Mouse (Mus musculus) gastrocnemius, adult 2 months (tissue): ENCODE data around the gene F13a1. TPM values are rescaled to one million over a fixed set of nuclear protein-coding genes. Genes with fewer than 3 reads are reported as not detected.

Experiments
- DNase-seq: peaks from one replicate; pipeline ENCODE4 v3.0.0; 2022
- H3K27ac ChIP-seq: fragments of 200-600 bp; 2 replicates; pipeline ENCODE4 v1.8.1; 2022; ENCODE audit warnings: mild to moderate bottlenecking
- H3K4me3 ChIP-seq: fragments of 200-600 bp; 2 replicates; pipeline ENCODE4 v1.8.1; 2022; ENCODE audit warnings: mild to moderate bottlenecking, moderate library complexity
- CTCF ChIP-seq: fragments of 200-600 bp; IDR thresholded peaks from 2 replicates; pipeline ENCODE4 v1.8.1; 2022; ENCODE audit warnings: antibody characterized with exemption, mild to moderate bottlenecking, moderate library complexity
- intact Hi-C: fragments of 180-260 bp; cut with DNase I; formaldehyde crosslinking; loops from one replicate; pipeline ENCODE4 v1.15.1; 2025
- total RNA-seq, 2 experiments: library from RNA; stranded (reverse); gene quantifications; 2 replicates each; pipeline ENCODE4 v1.2.3; 2021

Gene F13a1
- total RNA-seq, 2 experiments from 2014 or later: 6.9 to 11.2 TPM

DNA sequence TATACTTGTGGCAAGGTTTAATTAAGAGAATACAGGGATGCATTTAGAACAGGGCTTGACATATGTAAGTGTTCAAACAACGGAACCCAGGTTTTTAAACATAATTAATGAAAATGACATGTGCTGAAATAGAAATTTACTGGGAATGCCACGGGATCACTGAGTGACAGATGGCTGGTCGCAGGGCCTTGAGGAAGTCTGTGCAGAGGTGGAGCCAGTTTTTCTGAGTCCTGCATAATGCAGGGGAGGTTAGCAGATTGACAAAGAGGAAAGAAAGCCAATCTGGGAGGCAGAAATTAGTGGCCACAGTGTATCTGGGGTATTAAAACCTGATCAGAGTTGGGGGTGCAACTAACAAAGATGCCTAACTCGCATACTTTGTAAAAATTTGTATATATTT is 130.3 kb downstream of the F13a1 start:
- Histone ChIP-seq H3K4me3 (no peak overlapping the region), H3K27ac (no peak overlapping the region)
- DNase-seq: no peak
- TF ChIP-seq CTCF: no peak
- intact Hi-C loops: no loop called here

DNA sequence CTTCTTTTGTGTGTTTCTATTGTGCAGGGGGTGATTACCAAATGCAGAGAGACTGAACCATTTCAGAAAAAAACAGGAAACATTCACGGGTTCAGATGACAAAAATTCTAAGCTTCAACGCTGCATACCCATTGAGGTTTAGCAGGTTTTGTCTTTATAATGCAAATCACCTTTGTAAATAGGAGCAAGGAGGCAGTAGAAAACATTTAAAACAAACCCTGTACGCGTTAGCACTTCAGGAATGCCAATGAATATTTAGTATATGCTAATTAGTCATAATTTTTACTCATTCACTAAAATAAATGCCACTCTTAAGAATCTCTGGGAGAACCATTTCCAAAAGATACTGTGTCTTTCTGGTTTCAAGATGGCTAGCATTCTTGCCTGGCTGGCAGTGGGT is 146.2 kb downstream of the F13a1 start:
- Histone ChIP-seq H3K4me3 (no peak overlapping the region), H3K27ac (no peak overlapping the region)
- DNase-seq: no peak
- TF ChIP-seq CTCF: no peak
- intact Hi-C loops: no loop called here

DNA sequence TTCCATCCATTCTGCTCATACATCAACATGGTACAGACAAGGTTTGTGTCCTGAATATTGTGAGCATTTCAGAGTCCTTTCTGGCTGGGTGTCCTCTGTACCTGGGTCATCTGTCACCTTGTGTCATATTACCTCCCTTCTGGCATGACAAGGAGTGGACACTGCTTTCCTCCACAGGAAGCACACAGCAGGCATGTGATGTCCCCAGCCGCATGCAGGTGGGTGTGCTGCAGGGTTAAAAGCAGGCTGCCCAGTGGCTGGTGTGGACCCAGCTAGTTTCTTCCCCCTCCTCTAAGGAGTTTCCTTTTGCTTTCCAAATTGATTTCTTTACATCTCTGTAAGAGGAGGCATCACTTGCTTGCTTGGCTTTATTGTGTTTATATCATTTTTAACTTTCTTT is 146.6 kb downstream of the F13a1 start:
- Histone ChIP-seq H3K27ac (no peak overlapping the region), H3K4me3 (no peak overlapping the region)
- intact Hi-C loops: no loop called here
- no peak for DNase-seq
- TF ChIP-seq CTCF: no peak

DNA sequence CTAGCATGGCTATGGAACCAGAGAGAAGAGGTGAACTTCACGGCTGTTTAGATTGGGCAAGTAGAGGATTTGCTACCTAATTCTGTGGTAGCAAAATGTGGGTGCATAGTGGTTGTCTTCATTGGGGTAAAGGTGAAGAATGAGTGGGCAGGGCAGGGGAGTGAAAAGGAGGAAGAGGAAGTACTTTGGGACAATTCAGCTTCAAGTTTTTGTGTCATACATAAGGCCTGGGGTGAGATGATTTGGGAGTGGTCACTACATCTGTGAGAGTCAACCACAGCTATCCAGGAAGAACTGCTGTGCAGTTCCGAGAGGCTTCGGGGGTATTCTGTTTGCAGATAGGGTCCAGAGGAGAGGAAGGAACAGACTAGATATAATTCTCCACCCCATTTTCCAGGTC is 148.4 kb downstream of the F13a1 start:
- intact Hi-C loops: no loop called here
- no peak for DNase-seq
- Histone ChIP-seq H3K27ac (no peak overlapping the region), H3K4me3 (no peak overlapping the region)
- no peak for TF ChIP-seq CTCF

DNA sequence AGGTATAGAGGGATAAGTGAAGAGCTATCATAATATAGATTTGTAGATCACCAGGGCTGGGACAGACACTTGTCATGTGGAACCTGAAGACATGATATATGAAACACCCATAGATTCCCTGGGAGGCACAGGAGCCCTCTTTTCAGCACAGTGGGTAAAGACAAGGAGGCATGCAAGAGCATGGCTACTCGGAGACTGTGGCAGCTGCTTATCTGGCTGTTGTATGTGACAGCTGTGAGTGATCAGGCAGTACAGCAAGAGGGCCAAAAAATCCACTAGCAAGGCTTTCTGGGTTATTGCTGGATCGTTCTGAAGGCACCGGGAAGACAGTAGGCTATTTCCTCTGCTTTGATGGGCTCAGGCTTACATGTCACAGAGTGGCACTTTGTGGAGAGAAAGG is 149.0 kb downstream of the F13a1 start:
- DNase-seq: no peak
- intact Hi-C loops: no loop called here
- TF ChIP-seq CTCF: no peak
- no peak overlapping the region for H3K4me3 ChIP-seq
- no peak overlapping the region for H3K27ac ChIP-seq

DNA sequence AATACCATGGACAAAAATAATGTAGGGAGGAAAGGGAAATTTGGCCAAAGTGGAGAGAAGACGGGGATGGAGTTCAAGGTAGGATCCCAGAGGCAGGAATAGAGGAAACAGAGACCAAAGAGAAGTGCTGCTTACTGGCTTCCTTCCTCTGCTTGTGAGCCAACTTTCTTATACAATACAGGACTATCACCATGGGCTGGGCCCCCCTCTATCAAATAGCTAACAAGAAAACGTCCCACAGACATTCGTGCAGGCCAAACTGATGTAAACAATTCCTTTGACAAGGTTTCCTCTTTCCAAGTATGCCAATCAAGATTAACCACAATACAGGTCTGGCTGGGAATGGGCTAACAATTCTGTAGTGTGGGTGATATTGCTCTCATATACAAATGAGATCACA is 154.0 kb downstream of the F13a1 start:
- TF ChIP-seq CTCF: no peak
- Histone ChIP-seq H3K4me3 (no peak overlapping the region), H3K27ac (no peak overlapping the region)
- DNase-seq: no peak
- intact Hi-C loops: no loop called here

DNA sequence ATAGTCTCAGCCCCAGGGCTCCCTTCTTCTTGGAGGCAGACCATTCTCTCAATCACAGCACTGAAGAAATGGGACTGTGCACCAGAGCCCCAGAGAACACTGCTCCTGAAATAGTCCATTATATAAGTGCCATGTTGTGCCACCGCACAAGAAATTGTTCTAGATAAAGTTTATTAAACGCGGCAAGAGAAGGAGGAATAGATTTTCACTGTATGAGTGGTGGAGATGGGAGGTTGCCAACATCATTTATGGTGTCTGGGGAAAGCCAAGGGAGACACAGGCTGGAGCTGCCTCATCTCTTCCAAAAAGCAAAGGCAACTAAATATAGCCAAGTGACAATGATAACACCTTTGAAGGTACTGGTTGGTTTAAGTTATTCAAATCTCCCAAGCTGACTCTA is 156.3 kb downstream of the F13a1 start:
- TF ChIP-seq CTCF: no peak
- no peak for DNase-seq
- intact Hi-C loops: no loop called here
- Histone ChIP-seq H3K27ac (no peak overlapping the region), H3K4me3 (no peak overlapping the region)

DNA sequence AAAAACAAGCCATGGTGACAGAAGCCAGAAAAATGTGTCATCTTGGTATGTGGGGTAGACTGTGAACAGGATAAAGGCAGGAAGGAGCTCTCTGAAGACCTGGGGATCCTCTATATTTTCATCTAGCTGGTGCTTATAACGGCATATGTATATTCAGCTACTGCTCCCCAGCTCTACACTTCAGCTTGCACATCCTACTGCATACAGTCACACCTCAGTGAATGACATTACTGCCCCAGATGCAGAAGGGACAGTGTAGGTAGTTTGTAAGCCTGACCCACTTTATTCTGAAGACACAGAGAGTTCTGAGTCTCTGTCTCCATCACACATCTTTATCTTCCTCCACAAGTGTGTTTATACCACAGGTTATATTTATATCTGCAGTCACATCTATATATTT is 157.8 kb downstream of the F13a1 start:
- intact Hi-C loops: no loop called here

DNA sequence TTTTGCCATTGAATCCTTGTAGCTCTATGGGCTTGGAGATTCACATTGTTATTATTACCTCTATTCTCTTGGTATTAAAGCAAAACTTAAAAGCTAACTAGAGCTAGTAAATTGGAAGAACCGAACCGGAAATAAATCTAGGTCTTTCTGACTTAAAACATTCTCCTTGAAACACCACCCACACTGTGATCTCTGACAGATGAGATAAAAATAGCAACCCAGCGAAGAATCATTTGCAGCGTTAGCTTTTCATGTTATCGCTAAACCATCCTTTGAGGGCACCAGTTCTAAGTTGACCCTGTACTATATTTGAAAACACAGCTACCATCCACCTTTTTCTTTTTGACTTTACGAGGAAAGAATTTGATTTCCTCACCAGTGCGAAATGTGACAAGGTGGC is 164.1 kb downstream of the F13a1 start:
- no peak for DNase-seq
- no peak overlapping the region for H3K27ac ChIP-seq
- TF ChIP-seq CTCF: no peak
- intact Hi-C loops: no loop called here
- no peak overlapping the region for H3K4me3 ChIP-seq

More for the DNA sequence above, 157.8 kb downstream of the F13a1 start:
- H3K27ac ChIP-seq: no peak overlapping the region
- TF ChIP-seq CTCF: no peak
- H3K4me3 ChIP-seq: no peak overlapping the region
- DNase-seq: no peak

DNA sequence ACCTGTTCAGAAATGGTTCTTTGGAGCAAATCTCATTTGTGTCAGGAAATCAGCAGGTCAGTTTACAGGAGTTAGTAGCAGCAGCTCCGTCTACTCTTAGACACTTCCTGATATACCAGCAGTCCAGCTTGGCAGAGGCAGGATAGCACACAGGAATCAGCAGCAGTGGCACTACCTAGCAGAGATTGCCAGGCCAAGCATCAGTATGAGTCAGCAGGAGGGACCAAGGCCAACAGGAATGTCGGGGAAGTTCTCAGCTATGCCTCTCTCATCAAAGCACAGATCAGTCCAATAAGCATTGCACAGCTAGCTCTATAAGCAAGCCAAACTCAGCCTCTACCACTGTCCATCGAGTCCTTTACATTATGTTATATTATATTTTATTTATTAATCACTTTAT is 210.9 kb downstream of the F13a1 start:
- no peak overlapping the region for H3K4me3 ChIP-seq
- intact Hi-C loops: no loop called here
- H3K27ac ChIP-seq: no peak overlapping the region
- no peak for DNase-seq
- TF ChIP-seq CTCF: no peak
